11 mouse cellular contexts compared by ENCODE assay signal in genomic region chrX:169883536-169884272, GRCm38 (mm10).
DNase-seq lines count a peak whose midpoint lies in the region; ATAC-seq lines count a peak whose summit lies in the region.
"Had no signal": no experiment of that assay in that cellular context is flagged by ENCODE, and none has a peak within 500 bp of the region (broad histone marks: within the 10 kb centered on the region; RNA-seq: fewer than 3 reads in every experiment).

No protein-coding gene starts in this region.

- no peak for ATAC-seq in hindbrain, embryonic 14.5 days (ENCODE audit: low FRiP score)
- ATAC-seq in hindbrain, embryonic 12.5 days (ENCODE audit: low FRiP score): no peak
- ATAC-seq in midbrain, embryonic 11.5 days (ENCODE audit: low FRiP score): no peak
- ATAC-seq in midbrain, embryonic 16.5 days: no peak
- peak; percentile 25 for ATAC-seq in forebrain, embryonic 11.5 days (replicated peaks; ENCODE audit: low FRiP score)
- ATAC-seq: intestine, embryonic 16.5 days had no signal

- 49% methylated on average over 8 of the region's 8 CpGs for WGBS in hindbrain, embryonic 14.5 days
- WGBS in hindbrain, embryonic 12.5 days: 58% methylated on average over 8 of the region's 8 CpGs
- WGBS in midbrain, embryonic 11.5 days: 34% methylated on average over 8 of the region's 8 CpGs
- WGBS in midbrain, embryonic 16.5 days: 36% methylated on average over 8 of the region's 8 CpGs
- WGBS in forebrain, embryonic 11.5 days: 37% methylated on average over 8 of the region's 8 CpGs

- no peak overlapping the region for H3K4me2 ChIP-seq in hindbrain, embryonic 14.5 days (replicated peaks)
- no peak overlapping the region for H3K4me2 ChIP-seq in hindbrain, embryonic 12.5 days (replicated peaks)
- H3K4me2 ChIP-seq in midbrain, embryonic 11.5 days: peak overlapping the region; percentile 57; the same call in 1 of the 2 replicates
- no peak overlapping the region for H3K4me2 ChIP-seq in midbrain, embryonic 16.5 days (ENCODE audit: low read length)
- H3K4me2 ChIP-seq in forebrain, embryonic 11.5 days (ENCODE audit: low read depth, low read length, severe bottlenecking): peak overlapping the region; percentile 27; the same call in 1 of the 2 replicates
- H3K4me2 ChIP-seq: embryonic facial prominence, embryonic 12.5 days; limb, embryonic 13.5 days had no signal

- H3K27me3 ChIP-seq in hindbrain, embryonic 14.5 days (ENCODE audit: control insufficient read depth, insufficient read depth, low read length): peaks cover 59% of the 10 kb centered on the region
- H3K27me3 ChIP-seq in hindbrain, embryonic 12.5 days: peaks cover 31% of the 10 kb centered on the region
- peaks cover 6% of the 10 kb centered on the region; the same call in 1 of the 2 replicates for H3K27me3 ChIP-seq in midbrain, embryonic 11.5 days (ENCODE audit: control insufficient read depth, insufficient read depth, low read length)
- peaks cover 3% of the 10 kb centered on the region; the same call in 1 of the 2 replicates for H3K27me3 ChIP-seq in midbrain, embryonic 16.5 days (ENCODE audit: control insufficient read depth, insufficient read depth, low read depth, low read length)
- peaks cover 9% of the 10 kb centered on the region for H3K27me3 ChIP-seq in forebrain, embryonic 11.5 days (ENCODE audit: control insufficient read depth, insufficient read depth, low read length)

- no peak overlapping the region for H3K4me3 ChIP-seq in hindbrain, embryonic 14.5 days (replicated peaks; ENCODE audit: low read length)
- no peak overlapping the region for H3K4me3 ChIP-seq in hindbrain, embryonic 12.5 days
- peak overlapping the region; percentile 6; the same call in 1 of the 2 replicates for H3K4me3 ChIP-seq in midbrain, embryonic 11.5 days (ENCODE audit: low read depth, low read length)
- no peak overlapping the region for H3K4me3 ChIP-seq in midbrain, embryonic 16.5 days (ENCODE audit: low read depth, low read length)
- H3K4me3 ChIP-seq in forebrain, embryonic 11.5 days (ENCODE audit: low read depth, low read length): no peak overlapping the region
- H3K4me3 ChIP-seq: embryonic facial prominence, embryonic 12.5 days; limb, embryonic 13.5 days had no signal

- no peak overlapping the region for H3K9ac ChIP-seq in hindbrain, embryonic 14.5 days
- H3K9ac ChIP-seq in hindbrain, embryonic 12.5 days: no peak overlapping the region
- H3K9ac ChIP-seq in midbrain, embryonic 11.5 days (ENCODE audit: low read length): no peak overlapping the region
- H3K9ac ChIP-seq in midbrain, embryonic 16.5 days (ENCODE audit: low read depth, low read length): no peak overlapping the region
- H3K9ac ChIP-seq in forebrain, embryonic 11.5 days (ENCODE audit: low read length): no peak overlapping the region
- H3K9ac ChIP-seq: embryonic facial prominence, embryonic 12.5 days; limb, embryonic 13.5 days had no signal

- H3K36me3 ChIP-seq in hindbrain, embryonic 14.5 days (replicated peaks; ENCODE audit: control insufficient read depth, insufficient read depth): no peaks in the 10 kb centered on the region
- no peaks in the 10 kb centered on the region for H3K36me3 ChIP-seq in hindbrain, embryonic 12.5 days
- no peaks in the 10 kb centered on the region for H3K36me3 ChIP-seq in midbrain, embryonic 11.5 days (ENCODE audit: control insufficient read depth, insufficient read depth, low read length)
- H3K36me3 ChIP-seq in midbrain, embryonic 16.5 days (ENCODE audit: control insufficient read depth, insufficient read depth, low read length): no peaks in the 10 kb centered on the region
- H3K36me3 ChIP-seq in forebrain, embryonic 11.5 days (ENCODE audit: control insufficient read depth, insufficient read depth, low read length): no peaks in the 10 kb centered on the region
- H3K36me3 ChIP-seq: embryonic facial prominence, embryonic 12.5 days; limb, embryonic 13.5 days had no signal

- no peaks in the 10 kb centered on the region for H3K9me3 ChIP-seq in hindbrain, embryonic 14.5 days (ENCODE audit: control insufficient read depth, low read length)
- no peaks in the 10 kb centered on the region for H3K9me3 ChIP-seq in hindbrain, embryonic 12.5 days (replicated peaks)
- no peaks in the 10 kb centered on the region for H3K9me3 ChIP-seq in midbrain, embryonic 11.5 days (ENCODE audit: control insufficient read depth, low read length)
- no peaks in the 10 kb centered on the region for H3K9me3 ChIP-seq in midbrain, embryonic 16.5 days (replicated peaks; ENCODE audit: control insufficient read depth, low read length, poor library complexity, severe bottlenecking)
- no peaks in the 10 kb centered on the region for H3K9me3 ChIP-seq in forebrain, embryonic 11.5 days (ENCODE audit: control insufficient read depth, low read length)
- H3K9me3 ChIP-seq: embryonic facial prominence, embryonic 12.5 days; limb, embryonic 13.5 days had no signal

- 0 out of 2 replicates have a peak, but pooled peaks cover 6% of the 10 kb centered on the region for H3K4me1 ChIP-seq in hindbrain, embryonic 14.5 days (replicated peaks; ENCODE audit: control insufficient read depth, insufficient read depth, low read length)
- H3K4me1 ChIP-seq in hindbrain, embryonic 12.5 days: no peaks in the 10 kb centered on the region; the same call in 1 of the 2 replicates
- H3K4me1 ChIP-seq in midbrain, embryonic 11.5 days (ENCODE audit: control insufficient read depth, insufficient read depth, low read length): peaks cover 2% of the 10 kb centered on the region; the same call in 1 of the 2 replicates
- peaks cover 3% of the 10 kb centered on the region; the same call in 1 of the 2 replicates for H3K4me1 ChIP-seq in midbrain, embryonic 16.5 days (ENCODE audit: control insufficient read depth, insufficient read depth, low read length)
- no peaks in the 10 kb centered on the region for H3K4me1 ChIP-seq in forebrain, embryonic 11.5 days (replicated peaks; ENCODE audit: control insufficient read depth, insufficient read depth, low read length)
- H3K4me1 ChIP-seq: embryonic facial prominence, embryonic 12.5 days had no signal

- DNase-seq in hindbrain, embryonic 14.5 days (ENCODE audit: low spot score): peak; percentile 55
- DNase-seq in midbrain, embryonic 11.5 days (ENCODE audit: low spot score, missing footprints): peak; percentile 87
- DNase-seq in forebrain, embryonic 11.5 days (ENCODE audit: low spot score): no peak
- no peak for DNase-seq in right cerebral cortex, postnatal 25 days
- no peak for DNase-seq in layer of hippocampus, adult 18-20 months (ENCODE audit: low spot score in 2 of 2)
- DNase-seq: heart, adult 18-20 months had no signal

- H3K27ac ChIP-seq in hindbrain, embryonic 14.5 days: no peak overlapping the region
- H3K27ac ChIP-seq in hindbrain, embryonic 12.5 days: no peak overlapping the region
- no peak overlapping the region for H3K27ac ChIP-seq in midbrain, embryonic 11.5 days (ENCODE audit: low read depth, low read length)
- no peak overlapping the region for H3K27ac ChIP-seq in midbrain, embryonic 16.5 days (ENCODE audit: low read length)
- H3K27ac ChIP-seq in forebrain, embryonic 11.5 days (ENCODE audit: low read depth, low read length): no peak overlapping the region
- H3K27ac ChIP-seq: embryonic facial prominence, embryonic 12.5 days; limb, embryonic 13.5 days had no signal

Comparison
In these comparisons a context has a peak if more than half of its experiments do, and no peak if none do; other contexts are left out.
1. H3K4me2 ChIP-seq: peak in midbrain, embryonic 11.5 days (single experiment) and forebrain, embryonic 11.5 days (single experiment); none in hindbrain, embryonic 14.5 days (single experiment), hindbrain, embryonic 12.5 days (single experiment) and midbrain, embryonic 16.5 days (single experiment).
2. DNase-seq: peak in hindbrain, embryonic 14.5 days (single experiment) and midbrain, embryonic 11.5 days (single experiment); none in forebrain, embryonic 11.5 days (single experiment), right cerebral cortex, postnatal 25 days (single experiment) and layer of hippocampus, adult 18-20 months (0 of 2).